Mouse (Mus musculus): ENCODE data around the gene Wdr19. TPM values are rescaled to one million over a fixed set of nuclear protein-coding genes. Genes with fewer than 3 reads are reported as not detected.

Wdr19 gene
- polyA plus RNA-seq (2015; fragmentation: Nextera tagmentation; extraction: Ambion mirVana), result 10.3 and 10.7 TPM in 2 replicates

DNA sequence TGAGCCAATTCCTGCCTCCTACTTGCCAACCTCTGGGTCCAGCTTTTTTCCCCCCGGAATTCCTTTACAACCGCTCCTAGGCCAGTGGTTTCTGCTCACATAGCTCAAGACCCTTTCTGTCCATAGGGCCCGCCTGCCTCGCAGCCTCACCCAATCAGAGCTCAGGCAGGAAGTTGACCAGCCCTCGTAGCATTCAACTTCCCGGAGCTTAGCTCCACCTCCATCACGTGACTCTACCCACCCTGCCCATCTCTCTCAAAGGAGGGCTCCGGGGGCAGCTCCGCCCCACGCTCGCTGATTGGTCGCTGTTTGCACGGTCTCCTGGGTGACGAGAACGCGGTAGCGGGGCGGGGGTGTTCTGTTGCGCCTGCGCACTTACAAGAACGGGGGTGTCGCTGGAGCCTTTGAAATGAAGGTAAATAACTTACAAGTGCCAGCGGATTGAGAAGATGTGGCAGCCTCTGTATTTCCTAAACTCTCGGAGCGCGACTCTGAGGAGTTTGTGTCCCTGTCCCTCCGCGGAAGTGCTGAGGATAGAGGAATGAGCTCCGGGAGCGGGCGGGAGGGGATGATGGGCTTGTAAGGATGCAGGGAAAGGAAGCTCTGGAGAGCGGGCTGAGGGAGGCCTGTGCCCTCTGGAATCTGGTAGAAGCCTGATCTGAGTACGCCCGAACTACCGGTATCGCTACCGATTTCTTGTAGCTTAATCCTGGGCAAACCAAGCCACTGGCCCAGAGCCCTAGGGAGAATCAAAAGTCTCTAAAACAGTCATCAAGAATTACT lies at the start of gene Wdr19:
Gene Wdr19 (plus strand): TSS at position 351 of the 783 bp plus-strand sequence.
- H3K9ac ChIP-seq (replicated peaks), result peak within 1 kb of the TSS; percentile 72
- no peaks in the 10 kb centered on the region for H3K9me3 ChIP-seq (replicated peaks)
- peak within 1 kb of the TSS; percentile 89 for H3K27ac ChIP-seq (replicated peaks)
- H3K4me2 ChIP-seq, result peak within 1 kb of the TSS; percentile 65
- peak within 1 kb of the TSS; percentile 61 for H3K4me3 ChIP-seq (replicated peaks)
- peaks cover 8% of the 10 kb centered on the region; the same call in 1 of the 2 replicates for H3K36me3 ChIP-seq
- H3K4me1 ChIP-seq, result peaks cover 11% of the 10 kb centered on the region
- WGBS, result under 1% methylated on average over 37 of the region's 37 CpGs
- no peaks in the 10 kb centered on the region for H3K27me3 ChIP-seq (replicated peaks)
- ATAC-seq (ENCODE audit: low FRiP score), result peak; percentile 99

DNA sequence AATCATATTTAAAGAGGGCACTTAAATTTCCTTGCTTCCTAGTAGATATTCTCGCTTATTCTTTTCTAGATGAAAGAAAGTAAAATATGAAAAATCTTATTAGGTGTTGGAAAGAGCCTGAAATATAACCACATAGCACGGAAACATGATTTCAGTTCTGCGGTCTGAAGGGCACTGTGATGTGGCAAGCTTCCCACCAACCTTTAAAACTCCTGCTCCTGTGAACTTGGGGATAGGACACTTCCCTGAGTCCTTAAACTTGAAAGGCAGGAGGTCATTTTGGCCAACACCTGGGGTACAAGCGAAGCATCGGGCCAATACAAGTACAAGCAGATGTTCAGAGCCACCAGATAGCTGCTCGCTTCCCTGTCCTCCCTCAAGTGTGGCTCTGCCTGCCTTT lies 49.8 kb upstream of the Wdr19 start:
- Histone ChIP-seq H3K4me3 (replicated peaks) (no peak overlapping the region), H3K4me1 (no peaks in the 10 kb centered on the region), H3K27ac (replicated peaks) (no peak overlapping the region), H3K27me3 (replicated peaks) (no peaks in the 10 kb centered on the region), H3K9ac (replicated peaks) (no peak overlapping the region), H3K36me3 (peaks cover 62% of the 10 kb centered on the region), H3K9me3 (replicated peaks) (no peaks in the 10 kb centered on the region), H3K4me2 (no peak overlapping the region)
- 94% methylated on average over 6 of the region's 6 CpGs for WGBS
- no peak for ATAC-seq (ENCODE audit: low FRiP score)

DNA sequence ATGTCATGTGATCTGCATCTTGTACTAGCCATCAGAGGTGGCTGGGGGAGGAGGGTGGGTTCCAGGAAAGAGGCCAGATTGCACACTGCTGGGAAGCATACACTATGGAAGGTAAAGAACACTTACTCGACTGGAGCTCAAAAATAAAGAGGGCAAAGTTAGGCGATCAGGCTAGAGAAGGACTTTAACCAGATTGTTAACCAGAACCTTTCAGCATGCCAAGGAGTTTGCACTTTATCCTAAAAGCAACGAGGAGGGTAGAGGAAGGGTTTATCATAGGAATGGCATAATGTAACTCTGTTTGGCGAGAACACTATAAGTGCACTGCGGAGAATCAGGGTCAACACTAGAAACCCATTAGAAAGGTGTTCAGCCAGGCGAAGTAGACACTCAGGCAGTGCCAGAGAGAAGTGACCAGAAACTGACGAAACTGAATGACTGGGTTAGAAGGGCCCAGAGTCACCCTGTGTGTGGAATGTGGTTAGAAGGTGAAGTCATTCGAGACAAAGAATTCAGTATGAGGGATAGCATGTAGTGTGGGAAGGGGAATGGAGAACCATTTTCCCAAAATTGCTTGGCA lies 49.0 kb upstream of the Wdr19 start:
- no peaks in the 10 kb centered on the region for H3K9me3 ChIP-seq (replicated peaks)
- H3K27ac ChIP-seq (replicated peaks), result no peak overlapping the region
- no peak for ATAC-seq (ENCODE audit: low FRiP score)
- WGBS, result 94% methylated on average over 8 of the region's 8 CpGs
- no peak overlapping the region for H3K4me2 ChIP-seq
- no peaks in the 10 kb centered on the region for H3K4me1 ChIP-seq
- no peaks in the 10 kb centered on the region for H3K27me3 ChIP-seq (replicated peaks)
- H3K36me3 ChIP-seq, result peaks cover 60% of the 10 kb centered on the region
- no peak overlapping the region for H3K4me3 ChIP-seq (replicated peaks)
- no peak overlapping the region for H3K9ac ChIP-seq (replicated peaks)

GRCm38 (mm10) chr5:65151276-65151675 lies 48.2 kb upstream of the Wdr19 start:
- Histone ChIP-seq H3K4me3 (replicated peaks) (no peak overlapping the region), H3K4me1 (no peaks in the 10 kb centered on the region), H3K36me3 (peaks cover 64% of the 10 kb centered on the region), H3K9ac (replicated peaks) (no peak overlapping the region), H3K27me3 (replicated peaks) (no peaks in the 10 kb centered on the region), H3K27ac (replicated peaks) (no peak overlapping the region), H3K9me3 (replicated peaks) (no peaks in the 10 kb centered on the region), H3K4me2 (no peak overlapping the region)
- WGBS, result 94% methylated on average over 3 of the region's 3 CpGs
- ATAC-seq (ENCODE audit: low FRiP score), result no peak

GRCm38 (mm10) chr5:65151767-65152166 lies 47.7 kb upstream of the Wdr19 start:
- no peak for ATAC-seq (ENCODE audit: low FRiP score)
- H3K27me3 ChIP-seq (replicated peaks), result no peaks in the 10 kb centered on the region
- H3K9ac ChIP-seq (replicated peaks), result no peak overlapping the region
- 85% methylated on average over 5 of the region's 5 CpGs for WGBS
- H3K4me2 ChIP-seq, result no peak overlapping the region
- H3K27ac ChIP-seq (replicated peaks), result no peak overlapping the region
- H3K9me3 ChIP-seq (replicated peaks), result no peaks in the 10 kb centered on the region
- H3K4me3 ChIP-seq (replicated peaks), result no peak overlapping the region
- peaks cover 67% of the 10 kb centered on the region for H3K36me3 ChIP-seq
- H3K4me1 ChIP-seq, result no peaks in the 10 kb centered on the region

DNA sequence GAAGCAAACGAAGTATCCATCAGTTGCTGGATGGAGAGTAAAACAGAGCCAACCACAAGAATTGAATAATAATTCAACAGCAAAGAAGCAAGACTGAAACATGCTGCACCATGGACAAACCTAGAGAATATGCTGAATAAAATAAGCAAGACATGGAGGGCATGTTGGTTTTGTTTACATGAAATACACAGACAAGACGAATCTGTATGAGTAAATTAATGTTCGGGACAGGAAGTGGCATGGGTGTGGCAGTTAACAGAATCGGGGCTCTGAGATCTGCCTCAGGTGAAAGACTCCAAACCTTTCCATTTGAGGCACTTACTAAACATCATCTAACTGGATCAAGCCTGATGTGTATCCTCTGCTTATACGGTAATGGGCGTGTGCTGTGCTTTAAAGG lies 45.2 kb upstream of the Wdr19 start:
- Histone ChIP-seq H3K4me3 (replicated peaks) (no peak overlapping the region), H3K4me1 (no peaks in the 10 kb centered on the region), H3K9me3 (replicated peaks) (no peaks in the 10 kb centered on the region), H3K4me2 (no peak overlapping the region), H3K36me3 (peaks cover 54% of the 10 kb centered on the region), H3K27ac (replicated peaks) (no peak overlapping the region), H3K9ac (replicated peaks) (no peak overlapping the region), H3K27me3 (replicated peaks) (no peaks in the 10 kb centered on the region)
- no peak for ATAC-seq (ENCODE audit: low FRiP score)
- 93% methylated on average over 6 of the region's 6 CpGs for WGBS

GRCm38 (mm10) chr5:65156853-65157252 lies 42.6 kb upstream of the Wdr19 start:
- ATAC-seq (ENCODE audit: low FRiP score), result no peak

DNA sequence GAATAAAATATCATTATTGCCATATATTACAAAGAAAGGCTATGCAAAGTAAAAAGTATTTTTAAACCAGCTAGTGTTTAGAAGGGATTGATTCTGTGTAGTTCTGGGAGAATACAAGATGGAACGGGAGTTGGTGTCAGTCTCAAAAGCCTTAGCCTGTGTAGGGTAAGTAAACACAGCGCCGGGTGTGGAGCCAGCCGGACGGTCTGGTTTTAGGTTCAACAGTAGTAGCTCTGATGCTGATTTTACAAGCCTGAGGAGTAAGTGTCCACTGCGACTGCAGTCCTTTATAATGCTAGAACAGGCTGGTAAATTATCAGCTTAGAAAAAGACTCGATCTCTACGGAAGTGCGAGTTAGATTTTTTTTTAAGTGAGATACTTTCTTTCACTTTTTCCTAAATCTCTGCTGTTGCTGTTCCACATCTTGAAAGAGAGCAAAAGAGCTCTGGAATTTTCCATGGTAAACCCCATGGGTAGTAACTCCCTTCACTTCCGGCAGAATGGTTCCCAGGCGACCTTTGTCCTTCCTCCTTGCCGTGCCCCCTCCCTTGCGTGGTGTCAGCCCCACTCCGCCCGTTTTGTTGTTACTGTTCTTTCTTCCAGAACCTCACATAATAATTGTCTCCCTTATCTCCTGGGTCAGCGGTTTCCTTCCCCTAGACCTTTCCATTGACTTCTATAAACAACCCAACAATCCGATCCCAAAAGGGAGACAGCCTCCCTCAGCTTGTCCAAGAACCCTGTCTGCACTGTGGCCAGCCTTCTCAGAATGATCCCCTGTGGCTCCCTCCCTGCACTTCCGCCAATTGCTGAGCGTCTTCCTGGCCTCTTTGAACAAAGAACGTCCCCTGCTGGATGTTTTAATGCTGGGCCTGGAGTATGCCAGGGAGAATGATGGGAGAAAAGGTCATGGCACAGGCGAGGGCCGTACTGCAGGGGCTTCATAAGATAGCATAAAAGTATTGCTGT lies 41.8 kb upstream of the Wdr19 start:
- 71% methylated on average over 22 of the region's 22 CpGs for WGBS
- no peaks in the 10 kb centered on the region for H3K4me1 ChIP-seq
- no peak overlapping the region for H3K4me3 ChIP-seq (replicated peaks)
- no peaks in the 10 kb centered on the region for H3K27me3 ChIP-seq (replicated peaks)
- no peak overlapping the region for H3K9ac ChIP-seq (replicated peaks)
- peaks cover 52% of the 10 kb centered on the region for H3K36me3 ChIP-seq
- H3K4me2 ChIP-seq, result no peak overlapping the region
- no peak overlapping the region for H3K27ac ChIP-seq (replicated peaks)
- no peak for ATAC-seq (ENCODE audit: low FRiP score)
- no peaks in the 10 kb centered on the region for H3K9me3 ChIP-seq (replicated peaks)

More at GRCm38 (mm10) chr5:65156853-65157252, 42.6 kb upstream of the Wdr19 start:
- WGBS, result 69% methylated on average over 2 of the region's 2 CpGs
- Histone ChIP-seq H3K36me3 (peaks cover 50% of the 10 kb centered on the region), H3K9me3 (replicated peaks) (no peaks in the 10 kb centered on the region), H3K9ac (replicated peaks) (no peak overlapping the region), H3K4me1 (no peaks in the 10 kb centered on the region), H3K27me3 (replicated peaks) (no peaks in the 10 kb centered on the region), H3K4me3 (replicated peaks) (no peak overlapping the region), H3K27ac (replicated peaks) (no peak overlapping the region), H3K4me2 (no peak overlapping the region)

- WGBS, result 80% methylated on average over 20 of the region's 20 CpGs
- Histone ChIP-seq H3K9ac (replicated peaks) (no peak overlapping the region), H3K4me2 (no peak overlapping the region), H3K4me1 (no peaks in the 10 kb centered on the region), H3K36me3 (peaks cover 54% of the 10 kb centered on the region), H3K4me3 (replicated peaks) (no peak overlapping the region), H3K27ac (replicated peaks) (no peak overlapping the region), H3K9me3 (replicated peaks) (no peaks in the 10 kb centered on the region), H3K27me3 (replicated peaks) (no peaks in the 10 kb centered on the region)
- ATAC-seq (ENCODE audit: low FRiP score), result peak; percentile 36; the same call in 1 of the 2 replicates
Measured at GRCm38 (mm10) chr5:65158696-65159305, 40.7 kb upstream of the Wdr19 start.

DNA sequence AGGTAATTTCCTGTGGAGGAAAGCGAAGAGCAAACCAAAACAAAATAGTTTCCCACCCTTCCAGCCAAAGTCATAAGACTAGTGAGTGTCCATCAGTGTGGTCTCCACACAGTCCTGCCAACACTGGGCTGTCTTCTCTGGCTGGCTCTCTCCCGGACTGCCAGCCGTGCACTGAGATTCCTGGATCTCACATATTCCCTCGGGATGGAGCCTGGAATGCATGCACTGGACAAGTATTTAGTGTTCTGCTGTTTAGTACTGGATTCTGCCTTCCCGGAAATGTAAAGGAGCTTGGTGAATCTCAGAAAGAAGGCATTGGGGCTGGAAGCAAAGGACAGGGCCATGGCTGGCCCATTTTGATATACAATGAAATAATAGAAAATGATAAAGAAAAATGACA lies 36.5 kb upstream of the Wdr19 start:
- H3K27me3 ChIP-seq (replicated peaks), result no peaks in the 10 kb centered on the region
- no peaks in the 10 kb centered on the region for H3K4me1 ChIP-seq
- no peaks in the 10 kb centered on the region for H3K9me3 ChIP-seq (replicated peaks)
- WGBS, result 69% methylated on average over 5 of the region's 5 CpGs
- ATAC-seq (ENCODE audit: low FRiP score), result no peak
- no peak overlapping the region for H3K4me3 ChIP-seq (replicated peaks)
- no peak overlapping the region for H3K27ac ChIP-seq (replicated peaks)
- peaks cover 51% of the 10 kb centered on the region for H3K36me3 ChIP-seq
- no peak overlapping the region for H3K4me2 ChIP-seq
- no peak overlapping the region for H3K9ac ChIP-seq (replicated peaks)

DNA sequence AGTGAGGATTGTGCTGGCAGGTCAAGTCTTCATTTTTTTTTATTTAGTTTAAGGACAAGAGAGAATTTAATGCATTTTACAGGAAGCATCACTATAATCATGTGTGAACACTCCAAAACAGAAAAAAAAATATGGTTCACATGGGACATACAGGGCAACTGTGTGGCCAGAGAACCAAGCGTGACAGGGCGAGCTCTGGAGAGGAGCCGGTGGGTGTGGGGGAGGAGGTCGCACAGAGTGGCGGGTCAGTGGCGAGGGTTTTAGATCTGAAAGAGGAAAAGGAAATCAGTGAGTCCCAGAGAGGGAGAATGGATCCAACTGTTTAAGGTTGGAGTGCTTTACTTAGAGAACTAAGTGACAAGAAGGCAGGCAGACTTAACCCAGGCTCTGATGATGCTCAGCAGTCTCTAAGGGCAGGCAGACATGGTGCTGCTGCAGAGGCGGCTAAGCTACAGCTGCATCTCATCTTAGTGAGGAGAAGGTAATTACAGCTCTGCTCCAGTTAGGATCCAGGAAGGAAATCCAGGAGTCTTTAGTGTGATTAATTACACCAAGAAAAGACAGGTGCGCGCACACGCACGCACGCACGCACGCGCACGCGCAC lies 35.9 kb upstream of the Wdr19 start:
- Histone ChIP-seq H3K4me2 (no peak overlapping the region), H3K36me3 (peaks cover 49% of the 10 kb centered on the region), H3K4me1 (no peaks in the 10 kb centered on the region), H3K27me3 (replicated peaks) (no peaks in the 10 kb centered on the region), H3K9ac (replicated peaks) (no peak overlapping the region), H3K9me3 (replicated peaks) (no peaks in the 10 kb centered on the region), H3K4me3 (replicated peaks) (no peak overlapping the region), H3K27ac (replicated peaks) (no peak overlapping the region)
- WGBS, result 86% methylated on average over 17 of the region's 17 CpGs
- no peak for ATAC-seq (ENCODE audit: low FRiP score)

Measured in neural tube, embryonic 15.5 days (tissue).